In genomic region chr2:140867116-140867515, GRCm38 (mm10) we compare ENCODE assay signal across 20 mouse cellular contexts.
DNase-seq lines count a peak whose midpoint lies in the region; ATAC-seq and TF ChIP-seq lines count a peak whose summit lies in the region.
"Had no signal": no experiment of that assay in that cellular context is flagged by ENCODE, and none has a peak within 500 bp of the region (broad histone marks: within the 10 kb centered on the region; RNA-seq: fewer than 3 reads in every experiment).

No protein-coding gene starts in this region.

- no peaks in the 10 kb centered on the region for H3K9me3 ChIP-seq in forebrain, embryonic 16.5 days (ENCODE audit: control insufficient read depth, low read length)
- H3K9me3 ChIP-seq in forebrain, embryonic 12.5 days: no peaks in the 10 kb centered on the region
- H3K9me3 ChIP-seq in kidney, embryonic 15.5 days (replicated peaks): no peaks in the 10 kb centered on the region
- H3K9me3 ChIP-seq: G1E; heart, embryonic 15.5 days; limb, embryonic 13.5 days had no signal

- TF ChIP-seq CTCF in brain, embryonic 14.5 days (IDR thresholded peaks at IDR 0.05; ENCODE audit: borderline replicate concordance, extremely low read depth, insufficient read depth, insufficient read length): no peak
- TF ChIP-seq CTCF in gastrocnemius, adult 2 months (IDR thresholded peaks at IDR 0.05): no peak

- H3K27me3 ChIP-seq in forebrain, embryonic 16.5 days (replicated peaks; ENCODE audit: control insufficient read depth, insufficient read depth, low read length): no peaks in the 10 kb centered on the region
- no peaks in the 10 kb centered on the region for H3K27me3 ChIP-seq in forebrain, embryonic 12.5 days
- H3K27me3 ChIP-seq in kidney, embryonic 15.5 days: no peaks in the 10 kb centered on the region
- H3K27me3 ChIP-seq: heart, embryonic 15.5 days; limb, embryonic 13.5 days had no signal

- ATAC-seq in forebrain, embryonic 16.5 days: peak; percentile 40; the same call in 1 of the 2 replicates
- ATAC-seq in forebrain, embryonic 12.5 days (ENCODE audit: low FRiP score): no peak
- ATAC-seq in kidney, embryonic 15.5 days (replicated peaks; ENCODE audit: low FRiP score): no peak
- ATAC-seq: hindbrain, embryonic 16.5 days; liver, postnatal 0 days had no signal

- no peak overlapping the region for H3K4me2 ChIP-seq in forebrain, embryonic 16.5 days (ENCODE audit: low read length)
- H3K4me2 ChIP-seq in forebrain, embryonic 12.5 days: no peak overlapping the region
- no peak overlapping the region for H3K4me2 ChIP-seq in kidney, embryonic 15.5 days
- H3K4me2 ChIP-seq: heart, embryonic 15.5 days; limb, embryonic 13.5 days; liver, embryonic 11.5 days had no signal

- 71% methylated on average over 5 of the region's 5 CpGs for WGBS in forebrain, embryonic 16.5 days
- WGBS in forebrain, embryonic 12.5 days: 95% methylated on average over 5 of the region's 5 CpGs
- 92% methylated on average over 5 of the region's 5 CpGs for WGBS in kidney, embryonic 15.5 days

- H3K27ac ChIP-seq in forebrain, embryonic 16.5 days (ENCODE audit: low read length): no peak overlapping the region
- H3K27ac ChIP-seq in forebrain, embryonic 12.5 days: no peak overlapping the region
- H3K27ac ChIP-seq in kidney, embryonic 15.5 days: no peak overlapping the region
- H3K27ac ChIP-seq in gastrocnemius, adult 2 months: no peak overlapping the region
- H3K27ac ChIP-seq: heart, embryonic 15.5 days; limb, embryonic 13.5 days had no signal

- H3K4me3 ChIP-seq in forebrain, embryonic 16.5 days (replicated peaks; ENCODE audit: low read length): no peak overlapping the region
- H3K4me3 ChIP-seq in forebrain, embryonic 12.5 days (replicated peaks): no peak overlapping the region
- H3K4me3 ChIP-seq in kidney, embryonic 15.5 days (replicated peaks): no peak overlapping the region
- H3K4me3 ChIP-seq in gastrocnemius, adult 2 months: no peak overlapping the region
- H3K4me3 ChIP-seq: heart, embryonic 15.5 days; limb, embryonic 13.5 days had no signal

- TF ChIP-seq POLR2A in brain, embryonic 14.5 days (IDR thresholded peaks at IDR 0.05; ENCODE audit: borderline replicate concordance, extremely low read depth, insufficient read depth, insufficient read length, poor library complexity, severe bottlenecking): no peak

- H3K36me3 ChIP-seq in forebrain, embryonic 16.5 days (ENCODE audit: control insufficient read depth, insufficient read depth): no peaks in the 10 kb centered on the region
- no peaks in the 10 kb centered on the region for H3K36me3 ChIP-seq in forebrain, embryonic 12.5 days (replicated peaks)
- no peaks in the 10 kb centered on the region for H3K36me3 ChIP-seq in kidney, embryonic 15.5 days
- H3K36me3 ChIP-seq: G1E; heart, embryonic 15.5 days; limb, embryonic 13.5 days had no signal

- no peak overlapping the region for H3K9ac ChIP-seq in forebrain, embryonic 16.5 days (replicated peaks; ENCODE audit: low read depth, low read length)
- no peak overlapping the region for H3K9ac ChIP-seq in forebrain, embryonic 12.5 days
- H3K9ac ChIP-seq in kidney, embryonic 15.5 days: no peak overlapping the region
- H3K9ac ChIP-seq: heart, embryonic 15.5 days; limb, embryonic 13.5 days; liver, postnatal 0 days had no signal

- intact Hi-C loops in gastrocnemius, adult 2 months (cut with DNase I): no loop called here

- H3K4me1 ChIP-seq in forebrain, embryonic 16.5 days (replicated peaks; ENCODE audit: control insufficient read depth, insufficient read depth, low read length): no peaks in the 10 kb centered on the region
- H3K4me1 ChIP-seq in forebrain, embryonic 12.5 days: no peaks in the 10 kb centered on the region
- no peaks in the 10 kb centered on the region for H3K4me1 ChIP-seq in kidney, embryonic 15.5 days
- H3K4me1 ChIP-seq: limb, embryonic 13.5 days had no signal

- peak; percentile 60 for DNase-seq in brain, embryonic 14.5 days (ENCODE audit: low read depth)
- peak; percentile 75 for DNase-seq in layer of hippocampus, adult 9-10 months (ENCODE audit: low spot score)
- peak; percentile 19 for DNase-seq in telencephalon, adult 2 months (ENCODE audit: low read depth, low spot score)
- no peak for DNase-seq in gastrocnemius, adult 2 months
- DNase-seq: adrenal gland, adult 8-10 months; cerebellum, adult 11 months; cerebellum, adult 9-10 months; cerebellum, postnatal 36 days; kidney, adult 18-20 months; kidney, postnatal 36 days; liver, postnatal 0 days; midbrain, embryonic 14.5 days had no signal
